Mouse (Mus musculus) kidney, embryonic 14.5 days (tissue): ENCODE measurements at regions not wholly inside any gene's neighbourhood (a gene's known extent, or its start where the extent isn't known, plus 50 kb on each side); places are given as distances from the start of the nearest gene placed in this dataset.

ENCODE experiments used
- ATAC-seq: fragments of 200-750 bp; cut with Nextera tagmentation; 2 replicates; pipeline ENCODE4 v1.8.0; 2017; ENCODE audit warnings: moderate number of reproducible peaks, mild to moderate bottlenecking, moderate TSS enrichment, moderate library complexity; ENCODE audit not compliant: low FRiP score, low TSS enrichment
- H3K27ac ChIP-seq: fragments of 300-500 bp; sonication (generic); 2 replicates; pipeline ENCODE4 v1.5.1; 2014; ENCODE audit warnings: low read depth, mild to moderate bottlenecking, low read length, moderate library complexity, mixed read lengths
- H3K27me3 ChIP-seq: fragments of 300-500 bp; sonication (generic); 2 replicates; pipeline ENCODE4 v1.6.1; 2014; ENCODE audit warnings: mild to moderate bottlenecking, low read length; ENCODE audit not compliant: control insufficient read depth, insufficient read depth
- H3K36me3 ChIP-seq: fragments of 300-500 bp; sonication (generic); 2 replicates; pipeline ENCODE4 v1.6.1; 2014; ENCODE audit warnings: low read length, mixed read lengths; ENCODE audit not compliant: control insufficient read depth, insufficient read depth
- H3K4me1 ChIP-seq: fragments of 300-500 bp; sonication (generic); 2 replicates; pipeline ENCODE4 v1.6.1; 2014; ENCODE audit warnings: low read length, mixed read lengths; ENCODE audit not compliant: control insufficient read depth, insufficient read depth
- H3K4me2 ChIP-seq: fragments of 300-500 bp; sonication (generic); replicated peaks from 2 replicates; pipeline ENCODE4 v1.6.1; 2014; ENCODE audit warnings: low read depth, mild to moderate bottlenecking, low read length
- H3K4me3 ChIP-seq: fragments of 300-500 bp; sonication (generic); 2 replicates; pipeline ENCODE4 v1.5.1; 2014; ENCODE audit warnings: mild to moderate bottlenecking, low read length
- H3K9ac ChIP-seq: fragments of 300-500 bp; sonication (generic); 2 replicates; pipeline ENCODE4 v1.6.1; 2014; ENCODE audit warnings: low read depth, mild to moderate bottlenecking, low read length, moderate library complexity
- H3K9me3 ChIP-seq: fragments of 300-500 bp; sonication (generic); 2 replicates; pipeline ENCODE4 v1.6.1; 2016; ENCODE audit warnings: low read length; ENCODE audit not compliant: control insufficient read depth
- WGBS: fragments of 180-500 bp; shearing (Covaris S2); extraction: QIAGEN DNeasy Blood & Tissue Kit; methylation state at CpG from one replicate; pipeline ENCODE4 v1.1.7; 2014; 5-methylcytosine and 5-hydroxymethylcytosine counted together

- Histone ChIP-seq H3K27me3 (no peaks in the 10 kb centered on the region), H3K9me3 (no peaks in the 10 kb centered on the region), H3K4me1 (peaks cover 12% of the 10 kb centered on the region), H3K4me3 (no peak overlapping the region), H3K27ac (0 out of 2 replicates have a peak overlapping the region, but pooled peaks have one; percentile 30), H3K9ac (no peak overlapping the region), H3K36me3 (no peaks in the 10 kb centered on the region), H3K4me2 (no peak overlapping the region)
- peak; percentile 80 for ATAC-seq
- 9% methylated on average over 8 of the region's 8 CpGs for whole genome bisulfite sequencing
Measured at GRCm38 (mm10) chr10:120612351-120612750, 136.1 kb upstream of the Hmga2 start.

- no peak overlapping the region for H3K9ac ChIP-seq
- 71% methylated on average over 10 of the region's 10 CpGs for WGBS
- no peak for ATAC-seq
Measured at GRCm38 (mm10) chr10:120610076-120610475, 133.8 kb upstream of the Hmga2 start.

GRCm38 (mm10) chr10:120604506-120604905, 128.2 kb upstream of the Hmga2 start:
- Histone ChIP-seq H3K9ac (no peak overlapping the region), H3K27ac (no peak overlapping the region), H3K36me3 (no peaks in the 10 kb centered on the region), H3K4me2 (no peak overlapping the region), H3K9me3 (no peaks in the 10 kb centered on the region), H3K4me3 (no peak overlapping the region), H3K4me1 (no peaks in the 10 kb centered on the region), H3K27me3 (no peaks in the 10 kb centered on the region)
- 61% methylated on average over 7 of the region's 7 CpGs for WGBS
- ATAC-seq: no peak

More at GRCm38 (mm10) chr10:120610076-120610475, 133.8 kb upstream of the Hmga2 start:
- Histone ChIP-seq H3K27me3 (no peaks in the 10 kb centered on the region), H3K36me3 (no peaks in the 10 kb centered on the region), H3K27ac (no peak overlapping the region), H3K9me3 (no peaks in the 10 kb centered on the region), H3K4me1 (peaks cover 5% of the 10 kb centered on the region), H3K4me2 (no peak overlapping the region), H3K4me3 (no peak overlapping the region)

GRCm38 (mm10) chr10:120603167-120603566, 126.9 kb upstream of the Hmga2 start:
- Histone ChIP-seq H3K27ac (no peak overlapping the region), H3K36me3 (no peaks in the 10 kb centered on the region), H3K4me2 (no peak overlapping the region), H3K27me3 (no peaks in the 10 kb centered on the region), H3K4me3 (no peak overlapping the region), H3K9ac (no peak overlapping the region), H3K4me1 (no peaks in the 10 kb centered on the region), H3K9me3 (no peaks in the 10 kb centered on the region)
- ATAC-seq: no peak
- WGBS: 77% methylated on average over 4 of the region's 4 CpGs

- H3K9ac ChIP-seq: no peak overlapping the region
- no peaks in the 10 kb centered on the region; the same call in 1 of the 2 replicates for H3K4me1 ChIP-seq
- no peak overlapping the region for H3K4me2 ChIP-seq
- no peaks in the 10 kb centered on the region for H3K9me3 ChIP-seq
- ATAC-seq: no peak
- H3K4me3 ChIP-seq: no peak overlapping the region
- 92% methylated on average over 5 of the region's 5 CpGs for WGBS
- no peak overlapping the region for H3K27ac ChIP-seq
- H3K36me3 ChIP-seq: no peaks in the 10 kb centered on the region
- H3K27me3 ChIP-seq: no peaks in the 10 kb centered on the region
Measured at GRCm38 (mm10) chr10:120600735-120601134, 124.5 kb upstream of the Hmga2 start.

GRCm38 (mm10) chr10:120599551-120599950, 123.3 kb upstream of the Hmga2 start:
- Histone ChIP-seq H3K4me2 (no peak overlapping the region), H3K9ac (no peak overlapping the region), H3K4me1 (no peaks in the 10 kb centered on the region; the same call in 1 of the 2 replicates), H3K27ac (no peak overlapping the region), H3K4me3 (no peak overlapping the region), H3K27me3 (no peaks in the 10 kb centered on the region), H3K36me3 (no peaks in the 10 kb centered on the region), H3K9me3 (no peaks in the 10 kb centered on the region)
- no peak for ATAC-seq
- WGBS: 81% methylated on average over 6 of the region's 6 CpGs

- Histone ChIP-seq H3K27me3 (no peaks in the 10 kb centered on the region), H3K4me3 (no peak overlapping the region), H3K9ac (no peak overlapping the region), H3K4me1 (no peaks in the 10 kb centered on the region; the same call in 1 of the 2 replicates), H3K9me3 (no peaks in the 10 kb centered on the region), H3K27ac (no peak overlapping the region), H3K4me2 (no peak overlapping the region), H3K36me3 (no peaks in the 10 kb centered on the region)
- WGBS: 40% methylated on average over 9 of the region's 9 CpGs
- no peak for ATAC-seq
Measured at GRCm38 (mm10) chr10:120597320-120597887, 121.1 kb upstream of the Hmga2 start.

- no peak overlapping the region for H3K9ac ChIP-seq
- no peaks in the 10 kb centered on the region for H3K9me3 ChIP-seq
- ATAC-seq: no peak
- H3K27me3 ChIP-seq: no peaks in the 10 kb centered on the region
- H3K4me3 ChIP-seq: no peak overlapping the region
- H3K27ac ChIP-seq: no peak overlapping the region
- H3K4me2 ChIP-seq: no peak overlapping the region
- no peaks in the 10 kb centered on the region; the same call in 1 of the 2 replicates for H3K4me1 ChIP-seq
- H3K36me3 ChIP-seq: no peaks in the 10 kb centered on the region
- WGBS: 95% methylated on average over 3 of the region's 3 CpGs
Measured at GRCm38 (mm10) chr10:120595145-120595544, 118.9 kb upstream of the Hmga2 start.

- no peak overlapping the region for H3K9ac ChIP-seq
- no peak overlapping the region for H3K27ac ChIP-seq
- no peak overlapping the region for H3K4me3 ChIP-seq
- no peaks in the 10 kb centered on the region for H3K36me3 ChIP-seq
- no peaks in the 10 kb centered on the region; the same call in 1 of the 2 replicates for H3K4me1 ChIP-seq
- no peaks in the 10 kb centered on the region for H3K27me3 ChIP-seq
- no peak overlapping the region for H3K4me2 ChIP-seq
- no peak for ATAC-seq
- H3K9me3 ChIP-seq: no peaks in the 10 kb centered on the region
Measured at GRCm38 (mm10) chr10:120593876-120594275, 117.6 kb upstream of the Hmga2 start.
